Mouse (Mus musculus): ENCODE measurements at regions not wholly inside any gene's neighbourhood (a gene's known extent, or its start where the extent isn't known, plus 50 kb on each side); places are given as distances from the start of the nearest gene placed in this dataset.

- Histone ChIP-seq H3K4me3 (ENCODE audit: control insufficient read depth in 1 of 2, insufficient read depth in 1 of 2, low read depth in 2 of 2, low read length in 2 of 2) (no peak overlapping the region), H3K4me1 (ENCODE audit: control insufficient read depth in 1 of 2, insufficient read depth in 2 of 2, low read length in 2 of 2) (peaks cover 0 to 14% of the 10 kb centered on the region in 2 experiments; a peak in 3 of 4 replicates), H3K27me3 (ENCODE audit: control insufficient read depth in 1 of 2, insufficient read depth in 2 of 2, low read length in 2 of 2) (no peaks in the 10 kb centered on the region), H3K36me3 (ENCODE audit: control insufficient read depth in 1 of 2, insufficient read depth in 2 of 2, low read length in 2 of 2) (peaks cover 0 to 23% of the 10 kb centered on the region in 2 experiments; a peak in 2 of 4 replicates), H3K9ac (ENCODE audit: control insufficient read depth, low read depth, low read length, poor library complexity, severe bottlenecking) (no peak overlapping the region), H3K27ac (ENCODE audit: control insufficient read depth, low read depth, low read length) (no peak overlapping the region), H3K79me2 (ENCODE audit: control insufficient read depth, insufficient read depth, low read length, poor library complexity) (no peaks in the 10 kb centered on the region), H3K9me3 (replicated peaks; ENCODE audit: insufficient read depth, low read length) (no peaks in the 10 kb centered on the region)
- TF ChIP-seq UBTF (IDR thresholded peaks at IDR 0.05; ENCODE audit: borderline replicate concordance, insufficient read depth, low read depth, low read length): no peak
- no peak for TF ChIP-seq CTCF (IDR thresholded peaks at IDR 0.05 in 2 of 3, conservative IDR thresholded peaks at IDR 0.05 in 1 of 3; ENCODE audit: control insufficient read depth in 1 of 3, insufficient read depth in 1 of 3, low read depth in 2 of 3, low read length in 3 of 3, poor library complexity in 1 of 3, severe bottlenecking in 1 of 3)
- TF ChIP-seq POLR2A (IDR thresholded peaks at IDR 0.05; ENCODE audit: control insufficient read depth in 1 of 2, insufficient read depth in 1 of 2, low read depth in 1 of 2, low read length in 2 of 2, poor library complexity in 1 of 2): no peak
- DNase-seq (ENCODE audit: low read depth, low spot score): no peak
Observed at GRCm38 (mm10) chr3:140872511-140872910, 339.6 kb downstream of the Pdha2 start.

- no peak for TF ChIP-seq RCOR1 (IDR thresholded peaks at IDR 0.05; ENCODE audit: low read depth, low read length)
- no peak for TF ChIP-seq ZKSCAN1 (IDR thresholded peaks at IDR 0.05; ENCODE audit: low read depth, low read length)
- no peak for TF ChIP-seq NELFE (IDR thresholded peaks at IDR 0.05; ENCODE audit: low read depth, low read length)
- TF ChIP-seq JUND (IDR thresholded peaks at IDR 0.05; ENCODE audit: low read depth, low read length): no peak
- TF ChIP-seq MAZ (IDR thresholded peaks at IDR 0.05; ENCODE audit: low read depth, low read length): no peak
- no peak for TF ChIP-seq HCFC1 (IDR thresholded peaks at IDR 0.05; ENCODE audit: low read depth, low read length)
- TF ChIP-seq ETS1 (IDR thresholded peaks at IDR 0.05; ENCODE audit: low read depth, low read length): no peak
- no peak for TF ChIP-seq SMC3 (IDR thresholded peaks at IDR 0.05; ENCODE audit: low read depth, low read length)
- no peak for TF ChIP-seq POLR2AphosphoS2 (IDR thresholded peaks at IDR 0.05; ENCODE audit: low read length)
- TF ChIP-seq RAD21 (IDR thresholded peaks at IDR 0.05; ENCODE audit: low read depth, low read length): no peak
- no peak for TF ChIP-seq CTCF (IDR thresholded peaks at IDR 0.05 in 2 of 3, conservative IDR thresholded peaks at IDR 0.05 in 1 of 3; ENCODE audit: control insufficient read depth in 1 of 3, insufficient read depth in 1 of 3, low read depth in 2 of 3, low read length in 3 of 3, poor library complexity in 1 of 3, severe bottlenecking in 1 of 3)
- TF ChIP-seq CHD1 (IDR thresholded peaks at IDR 0.05; ENCODE audit: low read depth, low read length): no peak
- no peak for TF ChIP-seq POLR2AphosphoS5 (IDR thresholded peaks at IDR 0.05; ENCODE audit: borderline replicate concordance, low read depth, low read length)
- TF ChIP-seq TBP (IDR thresholded peaks at IDR 0.05; ENCODE audit: low read depth, low read length): no peak
- TF ChIP-seq USF2 (IDR thresholded peaks at IDR 0.05; ENCODE audit: borderline replicate concordance in 1 of 2, insufficient read depth in 1 of 2, low read depth in 1 of 2, low read length in 2 of 2): no peak
- peaks cover 0 to 14% of the 10 kb centered on the region in 2 experiments; a peak in 3 of 4 replicates for H3K4me1 ChIP-seq (ENCODE audit: control insufficient read depth in 1 of 2, insufficient read depth in 2 of 2, low read length in 2 of 2)
Observed at GRCm38 (mm10) chr3:140871261-140871660, 340.9 kb downstream of the Pdha2 start.

More at GRCm38 (mm10) chr3:140871261-140871660, 340.9 kb downstream of the Pdha2 start:
- Histone ChIP-seq H3K4me3 (ENCODE audit: control insufficient read depth in 1 of 2, insufficient read depth in 1 of 2, low read depth in 2 of 2, low read length in 2 of 2) (no peak overlapping the region), H3K27ac (ENCODE audit: control insufficient read depth, low read depth, low read length) (no peak overlapping the region), H3K79me2 (ENCODE audit: control insufficient read depth, insufficient read depth, low read length, poor library complexity) (no peaks in the 10 kb centered on the region), H3K27me3 (ENCODE audit: control insufficient read depth in 1 of 2, insufficient read depth in 2 of 2, low read length in 2 of 2) (no peaks in the 10 kb centered on the region), H3K36me3 (ENCODE audit: control insufficient read depth in 1 of 2, insufficient read depth in 2 of 2, low read length in 2 of 2) (peaks cover 0 to 18% of the 10 kb centered on the region in 2 experiments; a peak in 2 of 4 replicates), H3K9ac (ENCODE audit: control insufficient read depth, low read depth, low read length, poor library complexity, severe bottlenecking) (no peak overlapping the region), H3K9me3 (replicated peaks; ENCODE audit: insufficient read depth, low read length) (no peaks in the 10 kb centered on the region)
- no peak for DNase-seq (ENCODE audit: low read depth, low spot score)

Data from MEL (cell line).